Mouse (Mus musculus): Measurements from ENCODE around the gene Ubxn2a.

The Ubxn2a gene

GRCm38 (mm10) chr12:4879048-4879447 is 28.5 kb downstream of the Ubxn2a start:
- no peak for DNase-seq (ENCODE audit: low spot score)

- no peak for DNase-seq (ENCODE audit: low spot score)
These were observed 29.2 kb downstream of the Ubxn2a start for GRCm38 (mm10) chr12:4878296-4878783.

GRCm38 (mm10) chr12:4875623-4876022 is 31.9 kb downstream of the Ubxn2a start:
- DNase-seq (ENCODE audit: low spot score), result no peak

GRCm38 (mm10) chr12:4874161-4874927 is 33.2 kb downstream of the Ubxn2a start, which contains the start of gene Mfsd2b:
Gene Mfsd2b, minus strand, starts transcription at chr12:4874359.
- DNase-seq (ENCODE audit: low spot score), result peak; percentile 42

- no peak for DNase-seq (ENCODE audit: low spot score)
These were observed 34.0 kb downstream of the Ubxn2a start for GRCm38 (mm10) chr12:4873531-4873930.

GRCm38 (mm10) chr12:4872983-4873477 is 34.5 kb downstream of the Ubxn2a start:
- no peak for DNase-seq (ENCODE audit: low spot score)

GRCm38 (mm10) chr12:4872273-4872672 is 35.2 kb downstream of the Ubxn2a start:
- DNase-seq (ENCODE audit: low spot score), result no peak

GRCm38 (mm10) chr12:4871260-4871659 is 36.2 kb downstream of the Ubxn2a start:
- DNase-seq (ENCODE audit: low spot score), result no peak

GRCm38 (mm10) chr12:4868924-4869323 is 38.6 kb downstream of the Ubxn2a start:
- DNase-seq (ENCODE audit: low spot score), result no peak

- no peak for DNase-seq (ENCODE audit: low spot score)
These were observed 43.2 kb downstream of the Ubxn2a start for GRCm38 (mm10) chr12:4864338-4864690.

GRCm38 (mm10) chr12:4863654-4864337 is 43.7 kb downstream of the Ubxn2a start:
- peak; percentile 29 for DNase-seq (ENCODE audit: low spot score)

GRCm38 (mm10) chr12:4862672-4863071 is 44.8 kb downstream of the Ubxn2a start:
- DNase-seq (ENCODE audit: low spot score), result no peak

GRCm38 (mm10) chr12:4859241-4859914 is 48.1 kb downstream of the Ubxn2a start:
- no peak for DNase-seq (ENCODE audit: low spot score)

GRCm38 (mm10) chr12:4856834-4857233 is 50.7 kb downstream of the Ubxn2a start:
- DNase-seq (ENCODE audit: low spot score), result no peak

GRCm38 (mm10) chr12:4856160-4856559 is 51.3 kb downstream of the Ubxn2a start:
- no peak for DNase-seq (ENCODE audit: low spot score)

- peak; percentile 47 for DNase-seq (ENCODE audit: low spot score)
These were observed 63.8 kb downstream of the Ubxn2a start for GRCm38 (mm10) chr12:4843741-4844140.

GRCm38 (mm10) chr12:4842890-4843597 is 64.5 kb downstream of the Ubxn2a start, which contains the start of gene Wdcp:
Gene Wdcp, plus strand, starts transcription at chr12:4843303.
- DNase-seq (ENCODE audit: low spot score), result peak; percentile 93

GRCm38 (mm10) chr12:4842456-4842855 is 65.0 kb downstream of the Ubxn2a start:
- DNase-seq (ENCODE audit: low spot score), result no peak

GRCm38 (mm10) chr12:4841392-4841887 is 66.1 kb downstream of the Ubxn2a start, which contains the start of gene Fkbp1b:
Gene Fkbp1b, minus strand, starts transcription at chr12:4841591.
- no peak for DNase-seq (ENCODE audit: low spot score)

GRCm38 (mm10) chr12:4840741-4841140 is 66.8 kb downstream of the Ubxn2a start:
- DNase-seq (ENCODE audit: low spot score), result no peak

- no peak for DNase-seq (ENCODE audit: low spot score)
These were observed 67.5 kb downstream of the Ubxn2a start for GRCm38 (mm10) chr12:4840010-4840409.

Data from adipocyte (in vitro differentiated cells).